Mouse (Mus musculus): ENCODE results near the gene 1110004F10Rik. TPM values are rescaled to one million over a fixed set of nuclear protein-coding genes. Genes with fewer than 3 reads are reported as not detected.

Gene 1110004F10Rik
- polyA plus RNA-seq (2021; fragmentation: Nextera tagmentation) = 252 and 264 TPM in 2 replicates
- long read RNA-seq, experiment 1, transcript 1110004F10Rik-203 (5 exons, 927 nt) = minor isoform, 8 of 408 reads
- long read RNA-seq, experiment 1, transcript 1110004F10Rik-201 (5 exons, 1,479 nt) = major isoform, 366 of 408 reads
- long read RNA-seq, experiment 1, partial matches to known transcripts = 25 of 408 reads
- long read RNA-seq, experiment 1, other reads (novel, unspliced or antisense) = 5 of 408 reads
- long read RNA-seq, experiment 2, transcript 1110004F10Rik-203 (5 exons, 927 nt) = minor isoform, 14 of 1,046 reads
- long read RNA-seq, experiment 2, transcript 1110004F10Rik-204 (5 exons, 1,430 nt) = minor isoform, 12 of 1,046 reads
- long read RNA-seq, experiment 2, transcript 1110004F10Rik-201 (5 exons, 1,479 nt) = major isoform, 1,002 of 1,046 reads
- long read RNA-seq, experiment 2, partial matches to known transcripts = 3 of 1,046 reads
- long read RNA-seq, experiment 2, other reads (novel, unspliced or antisense) = 15 of 1,046 reads

GRCm38 (mm10) chr7:116039196-116039537 is at the start of gene 1110004F10Rik:
TSS of gene 1110004F10Rik (plus strand) at chr7:116039397.

GRCm38 (mm10) chr7:116038511-116038910 is 686 bp upstream of the 1110004F10Rik start, which contains the start of gene Sox6:
TSS of gene Sox6 (minus strand) at chr7:116038796.

GRCm38 (mm10) chr7:116084366-116084765 is 45.2 kb downstream of the 1110004F10Rik start, which contains the start of gene Gm4353:
TSS of gene Gm4353 (minus strand) at chr7:116084635.

Other genes with a start within 250 kb of the 1110004F10Rik start
- 11.8 and 12.7 TPM in 2 replicates for gene Sox6, start 601 bp upstream of the 1110004F10Rik start, polyA plus RNA-seq (2021; fragmentation: Nextera tagmentation)
- gene Gm4353, start 45.2 kb downstream of the 1110004F10Rik start, polyA plus RNA-seq (2021; fragmentation: Nextera tagmentation) = 0.54 and 0.55 TPM in 2 replicates